Mouse (Mus musculus) hindbrain, embryonic 15.5 days (tissue): ENCODE data around the gene Arhgap44. TPM values are rescaled to one million over a fixed set of nuclear protein-coding genes. Genes with fewer than 3 reads are reported as not detected.

Experiments
- ATAC-seq: fragments of 200-750 bp; cut with Nextera tagmentation; 2 replicates; pipeline ENCODE4 v1.8.0; 2017; ENCODE audit warnings: low read depth, moderate number of reproducible peaks, moderate TSS enrichment; ENCODE audit not compliant: low FRiP score
- H3K27ac ChIP-seq: fragments of 300-500 bp; sonication (generic); replicated peaks from 2 replicates; pipeline ENCODE4 v1.5.1; 2015; ENCODE audit warnings: mild to moderate bottlenecking, inconsistent platforms
- H3K27me3 ChIP-seq: fragments of 300-500 bp; sonication (generic); 2 replicates; pipeline ENCODE4 v1.6.1; 2015; ENCODE audit warnings: control low read depth, inconsistent platforms
- H3K36me3 ChIP-seq: fragments of 300-500 bp; sonication (generic); 2 replicates; pipeline ENCODE4 v1.6.1; 2015; ENCODE audit warnings: control low read depth, inconsistent platforms
- H3K4me1 ChIP-seq: fragments of 300-500 bp; sonication (generic); replicated peaks from 2 replicates; pipeline ENCODE4 v1.6.1; 2015; ENCODE audit warnings: control low read depth, inconsistent platforms
- H3K4me2 ChIP-seq: fragments of 300-500 bp; sonication (generic); 2 replicates; pipeline ENCODE4 v1.6.1; 2015; ENCODE audit warnings: moderate library complexity, mild to moderate bottlenecking, inconsistent platforms
- H3K4me3 ChIP-seq: fragments of 300-500 bp; sonication (generic); 2 replicates; pipeline ENCODE4 v1.5.1; 2015; ENCODE audit warnings: mild to moderate bottlenecking, inconsistent platforms
- H3K9ac ChIP-seq: fragments of 300-500 bp; sonication (generic); 2 replicates; pipeline ENCODE4 v1.6.1; 2015; ENCODE audit warnings: inconsistent platforms
- H3K9me3 ChIP-seq: fragments of 300-500 bp; sonication (generic); 2 replicates; pipeline ENCODE4 v1.6.1; 2016; ENCODE audit warnings: control low read depth, inconsistent platforms
- WGBS: fragments of 180-500 bp; shearing (Covaris S2); methylation state at CpG from one replicate; pipeline ENCODE4 v1.1.7; 2015; 5-methylcytosine and 5-hydroxymethylcytosine counted together
- polyA plus RNA-seq: library from polyadenylated mRNA; unstranded; fragments of >200 nt; fragmentation: Nextera tagmentation; extraction: Ambion mirVana; gene quantifications from 2 replicates; pipeline ENCODE4 v1.2.1, GENCODE M21; 2015

The Arhgap44 gene
- polyA plus RNA-seq, 1 experiment from 2014 or later: 19.5 TPM

- Histone ChIP-seq H3K4me3 (no peak overlapping the region), H3K4me2 (no peak overlapping the region), H3K4me1 (no peaks in the 10 kb centered on the region), H3K9ac (no peak overlapping the region), H3K27ac (no peak overlapping the region), H3K36me3 (peaks cover 40% of the 10 kb centered on the region), H3K9me3 (no peaks in the 10 kb centered on the region), H3K27me3 (no peaks in the 10 kb centered on the region)
- ATAC-seq: no peak
- 96% methylated on average over 1 of the region's 1 CpGs for WGBS
Observed at GRCm38 (mm10) chr11:65030201-65030600, 132.6 kb downstream of the Arhgap44 start.

GRCm38 (mm10) chr11:65028049-65028448 lies 134.7 kb downstream of the Arhgap44 start:
- Histone ChIP-seq H3K27ac (no peak overlapping the region), H3K9ac (no peak overlapping the region), H3K36me3 (peaks cover 37% of the 10 kb centered on the region), H3K27me3 (no peaks in the 10 kb centered on the region), H3K4me1 (no peaks in the 10 kb centered on the region), H3K9me3 (no peaks in the 10 kb centered on the region), H3K4me3 (no peak overlapping the region), H3K4me2 (no peak overlapping the region)
- WGBS: 82% methylated on average over 5 of the region's 5 CpGs
- ATAC-seq: no peak

- Histone ChIP-seq H3K27ac (no peak overlapping the region), H3K4me1 (no peaks in the 10 kb centered on the region), H3K9ac (no peak overlapping the region), H3K36me3 (peaks cover 39% of the 10 kb centered on the region), H3K27me3 (no peaks in the 10 kb centered on the region), H3K4me2 (no peak overlapping the region), H3K9me3 (no peaks in the 10 kb centered on the region), H3K4me3 (no peak overlapping the region)
- WGBS: 94% methylated on average over 11 of the region's 11 CpGs
- ATAC-seq: no peak
Observed at GRCm38 (mm10) chr11:65022771-65023170, 140.0 kb downstream of the Arhgap44 start.

- Histone ChIP-seq H3K4me1 (no peaks in the 10 kb centered on the region), H3K9ac (no peak overlapping the region), H3K4me2 (no peak overlapping the region), H3K4me3 (no peak overlapping the region), H3K27me3 (no peaks in the 10 kb centered on the region), H3K36me3 (peaks cover 49% of the 10 kb centered on the region), H3K9me3 (no peaks in the 10 kb centered on the region), H3K27ac (no peak overlapping the region)
- WGBS: 91% methylated on average over 4 of the region's 4 CpGs
- ATAC-seq: no peak
Observed at GRCm38 (mm10) chr11:65020744-65021143, 142.0 kb downstream of the Arhgap44 start.

GRCm38 (mm10) chr11:65016754-65017153 lies 146.0 kb downstream of the Arhgap44 start:
- Histone ChIP-seq H3K27me3 (no peaks in the 10 kb centered on the region), H3K4me1 (no peaks in the 10 kb centered on the region), H3K4me2 (no peak overlapping the region), H3K4me3 (no peak overlapping the region), H3K9me3 (no peaks in the 10 kb centered on the region), H3K36me3 (peaks cover 29% of the 10 kb centered on the region), H3K27ac (no peak overlapping the region), H3K9ac (no peak overlapping the region)
- WGBS: 100% methylated on average over 1 of the region's 1 CpGs
- ATAC-seq: no peak

- Histone ChIP-seq H3K4me1 (no peaks in the 10 kb centered on the region), H3K9me3 (no peaks in the 10 kb centered on the region), H3K4me2 (no peak overlapping the region), H3K4me3 (no peak overlapping the region), H3K36me3 (peaks cover 15% of the 10 kb centered on the region), H3K27me3 (no peaks in the 10 kb centered on the region), H3K27ac (no peak overlapping the region), H3K9ac (no peak overlapping the region)
- no peak for ATAC-seq
- 85% methylated on average over 6 of the region's 6 CpGs for WGBS
Observed at GRCm38 (mm10) chr11:65013906-65014305, 148.9 kb downstream of the Arhgap44 start.

- H3K4me1 ChIP-seq: no peaks in the 10 kb centered on the region
- no peak for ATAC-seq
- 91% methylated on average over 4 of the region's 4 CpGs for WGBS
- no peak overlapping the region for H3K4me2 ChIP-seq
- H3K4me3 ChIP-seq: no peak overlapping the region
- no peaks in the 10 kb centered on the region for H3K9me3 ChIP-seq
- H3K9ac ChIP-seq: no peak overlapping the region
- peaks cover 31% of the 10 kb centered on the region for H3K36me3 ChIP-seq
- H3K27me3 ChIP-seq: no peaks in the 10 kb centered on the region
- H3K27ac ChIP-seq: no peak overlapping the region
Observed at GRCm38 (mm10) chr11:65006047-65006446, 156.7 kb downstream of the Arhgap44 start.

GRCm38 (mm10) chr11:65004836-65005235 lies 157.9 kb downstream of the Arhgap44 start:
- 84% methylated on average over 3 of the region's 3 CpGs for WGBS
- Histone ChIP-seq H3K9ac (no peak overlapping the region), H3K4me1 (no peaks in the 10 kb centered on the region), H3K4me3 (no peak overlapping the region), H3K9me3 (no peaks in the 10 kb centered on the region), H3K36me3 (peaks cover 43% of the 10 kb centered on the region), H3K4me2 (no peak overlapping the region), H3K27ac (no peak overlapping the region), H3K27me3 (no peaks in the 10 kb centered on the region)
- ATAC-seq: no peak

- no peak overlapping the region for H3K4me3 ChIP-seq
- H3K4me2 ChIP-seq: no peak overlapping the region
- H3K4me1 ChIP-seq: no peaks in the 10 kb centered on the region
- no peak for ATAC-seq
- H3K9ac ChIP-seq: no peak overlapping the region
- 84% methylated on average over 5 of the region's 5 CpGs for WGBS
- no peak overlapping the region for H3K27ac ChIP-seq
- peaks cover 55% of the 10 kb centered on the region for H3K36me3 ChIP-seq
- H3K27me3 ChIP-seq: no peaks in the 10 kb centered on the region
- no peaks in the 10 kb centered on the region for H3K9me3 ChIP-seq
Observed at GRCm38 (mm10) chr11:65003611-65004010, 159.2 kb downstream of the Arhgap44 start.

- Histone ChIP-seq H3K9me3 (no peaks in the 10 kb centered on the region), H3K4me1 (no peaks in the 10 kb centered on the region), H3K9ac (no peak overlapping the region), H3K27me3 (no peaks in the 10 kb centered on the region), H3K27ac (no peak overlapping the region), H3K4me3 (no peak overlapping the region), H3K4me2 (no peak overlapping the region), H3K36me3 (peaks cover 61% of the 10 kb centered on the region)
- ATAC-seq: no peak
- 92% methylated on average over 14 of the region's 14 CpGs for WGBS
Observed at GRCm38 (mm10) chr11:65001729-65002128, 161.0 kb downstream of the Arhgap44 start.

- H3K36me3 ChIP-seq: peaks cover 71% of the 10 kb centered on the region
- H3K4me3 ChIP-seq: no peak overlapping the region
- no peaks in the 10 kb centered on the region for H3K4me1 ChIP-seq
- H3K27me3 ChIP-seq: no peaks in the 10 kb centered on the region
- 84% methylated on average over 5 of the region's 5 CpGs for WGBS
- H3K9ac ChIP-seq: no peak overlapping the region
- no peak overlapping the region for H3K4me2 ChIP-seq
- no peak overlapping the region for H3K27ac ChIP-seq
- H3K9me3 ChIP-seq: no peaks in the 10 kb centered on the region
- ATAC-seq: no peak
Observed at GRCm38 (mm10) chr11:64999685-65000084, 163.1 kb downstream of the Arhgap44 start.

GRCm38 (mm10) chr11:64998439-64998838 lies 164.3 kb downstream of the Arhgap44 start:
- H3K9me3 ChIP-seq: no peaks in the 10 kb centered on the region
- H3K4me3 ChIP-seq: no peak overlapping the region
- H3K4me1 ChIP-seq: no peaks in the 10 kb centered on the region
- H3K4me2 ChIP-seq: no peak overlapping the region
- WGBS: 97% methylated on average over 3 of the region's 3 CpGs
- no peak overlapping the region for H3K27ac ChIP-seq
- H3K27me3 ChIP-seq: no peaks in the 10 kb centered on the region
- no peak overlapping the region for H3K9ac ChIP-seq
- ATAC-seq: no peak
- peaks cover 76% of the 10 kb centered on the region for H3K36me3 ChIP-seq

GRCm38 (mm10) chr11:64988556-64988955 lies 174.2 kb downstream of the Arhgap44 start:
- no peak overlapping the region for H3K4me3 ChIP-seq
- no peak overlapping the region for H3K27ac ChIP-seq
- no peak overlapping the region for H3K4me2 ChIP-seq
- H3K27me3 ChIP-seq: no peaks in the 10 kb centered on the region
- no peak overlapping the region for H3K9ac ChIP-seq
- no peaks in the 10 kb centered on the region for H3K4me1 ChIP-seq
- WGBS: 92% methylated on average over 2 of the region's 2 CpGs
- no peak for ATAC-seq
- no peaks in the 10 kb centered on the region for H3K9me3 ChIP-seq
- peaks cover 82% of the 10 kb centered on the region for H3K36me3 ChIP-seq
